Comparison of ENCODE assay signal across 12 mouse cellular contexts in the genomic region with DNA sequence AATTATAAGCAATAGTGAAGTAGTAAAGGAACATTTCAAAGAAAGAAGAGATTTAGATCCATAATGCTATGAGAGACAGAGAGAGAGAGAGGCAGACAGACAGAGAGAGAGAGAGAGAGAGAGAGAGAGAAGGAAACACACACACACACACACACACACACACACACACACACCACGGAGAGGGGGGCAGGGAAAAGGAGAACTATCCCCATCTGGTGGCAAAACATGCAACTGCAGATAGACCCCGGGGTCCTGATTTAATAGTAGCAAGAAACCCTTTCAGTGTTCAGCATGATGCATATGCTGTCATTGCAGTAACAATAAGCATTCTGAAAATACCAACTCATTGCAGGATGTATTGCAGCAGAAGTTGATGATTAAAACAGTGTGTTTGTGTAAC.
DNase-seq lines count a peak whose midpoint lies in the region; ATAC-seq lines count a peak whose summit lies in the region.
"Had no signal": no experiment of that assay in that cellular context is flagged by ENCODE, and none has a peak within 500 bp of the region (broad histone marks: within the 10 kb centered on the region; RNA-seq: fewer than 3 reads in every experiment).

No protein-coding gene starts in this region.

- intact Hi-C loops in left cerebral cortex, postnatal 4 days (cut with DNase I) = loop anchor here (10.0 kb wide), 1 partner anchor 308 kb away; no protein-coding TSS in a partner anchor

- DNase-seq in left cerebral cortex, postnatal 4 days = peak; percentile 21
- no peak for DNase-seq in left cerebral cortex, adult 9 months (ENCODE audit: low spot score in 2 of 2)
- DNase-seq in NIH3T3 (ENCODE audit: low read depth) = peak; percentile 3
- peak; percentile 65 for DNase-seq in embryonic facial prominence, embryonic 11.5 days (ENCODE audit: low spot score)
- peak; percentile 26 for DNase-seq in mesoderm, embryonic 11.5 days (ENCODE audit: low read depth, low spot score)
- no peak for DNase-seq in adrenal gland, postnatal 10 days
- DNase-seq in heart, adult 18-20 months = no peak
- DNase-seq: adrenal gland, adult 8-10 months had no signal

- no peaks in the 10 kb centered on the region for H3K4me1 ChIP-seq in embryonic facial prominence, embryonic 11.5 days (ENCODE audit: control insufficient read depth, insufficient read depth, low read length)
- H3K4me1 ChIP-seq: embryonic facial prominence, embryonic 13.5 days; heart, embryonic 12.5 days; neural tube, embryonic 12.5 days had no signal

- no peak overlapping the region for H3K9ac ChIP-seq in embryonic facial prominence, embryonic 11.5 days (replicated peaks; ENCODE audit: low read length)
- H3K9ac ChIP-seq: embryonic facial prominence, embryonic 13.5 days; heart, embryonic 12.5 days; neural tube, embryonic 12.5 days had no signal

- ATAC-seq in embryonic facial prominence, embryonic 11.5 days (replicated peaks; ENCODE audit: insufficient number of reproducible peaks, low FRiP score, low TSS enrichment, low read depth) = no peak
- ATAC-seq in activated CD4-positive, CD25-positive, alpha-beta regulatory T cell, adult 4 months = no peak

- H3K36me3 ChIP-seq in embryonic facial prominence, embryonic 11.5 days (replicated peaks; ENCODE audit: control insufficient read depth, insufficient read depth, low read depth, low read length) = no peaks in the 10 kb centered on the region
- H3K36me3 ChIP-seq: embryonic facial prominence, embryonic 13.5 days; heart, embryonic 12.5 days; neural tube, embryonic 12.5 days had no signal

- H3K4me3 ChIP-seq in embryonic facial prominence, embryonic 11.5 days (ENCODE audit: low read depth, low read length) = no peak overlapping the region
- H3K4me3 ChIP-seq: embryonic facial prominence, embryonic 13.5 days; heart, embryonic 12.5 days; neural tube, embryonic 12.5 days had no signal

- H3K4me2 ChIP-seq in embryonic facial prominence, embryonic 11.5 days (ENCODE audit: low read depth, low read length) = no peak overlapping the region
- H3K4me2 ChIP-seq: embryonic facial prominence, embryonic 13.5 days; heart, embryonic 12.5 days; neural tube, embryonic 12.5 days had no signal

- no peak overlapping the region for H3K27ac ChIP-seq in embryonic facial prominence, embryonic 11.5 days (replicated peaks; ENCODE audit: low read depth, low read length)
- H3K27ac ChIP-seq: embryonic facial prominence, embryonic 13.5 days; neural tube, embryonic 12.5 days had no signal

- H3K9me3 ChIP-seq in embryonic facial prominence, embryonic 11.5 days (replicated peaks; ENCODE audit: control insufficient read depth, low read length) = no peaks in the 10 kb centered on the region

- H3K27me3 ChIP-seq in embryonic facial prominence, embryonic 11.5 days (ENCODE audit: control insufficient read depth, insufficient read depth, low read length) = no peaks in the 10 kb centered on the region
- H3K27me3 ChIP-seq: embryonic facial prominence, embryonic 13.5 days; heart, embryonic 12.5 days; neural tube, embryonic 12.5 days had no signal

- 23% methylated on average over 2 of the region's 2 CpGs for WGBS in embryonic facial prominence, embryonic 11.5 days

Comparison
In these comparisons a context has a peak if more than half of its experiments do, and no peak if none do; other contexts are left out.
1. DNase-seq: peak in left cerebral cortex, postnatal 4 days (single experiment), NIH3T3 (single experiment), embryonic facial prominence, embryonic 11.5 days (single experiment) and mesoderm, embryonic 11.5 days (single experiment); none in left cerebral cortex, adult 9 months (0 of 2), adrenal gland, postnatal 10 days (single experiment) and heart, adult 18-20 months (0 of 2).